Mouse (Mus musculus) cerebellum, adult 2 months (tissue): ENCODE data around the gene Gas1.

Experiments used
- CTCF ChIP-seq: fragments of 200-500 bp; IDR thresholded peaks from 2 replicates; pipeline ENCODE4 v1.5.1; 2011; ENCODE audit warnings: low read depth, mild to moderate bottlenecking, control low read depth, low read length, moderate library complexity, borderline replicate concordance; ENCODE audit not compliant: insufficient read depth
- POLR2A ChIP-seq: fragments of 200-500 bp; IDR thresholded peaks from 2 replicates; pipeline ENCODE4 v1.6.1; 2011; ENCODE audit warnings: low read length, control low read depth, borderline replicate concordance; ENCODE audit not compliant: insufficient read depth

GRCm38 (mm10) chr13:60129541-60129940 lies 47.6 kb downstream of the Gas1 start:
- TF ChIP-seq POLR2A (no peak), CTCF (no peak)
